Mouse (Mus musculus) forebrain, embryonic 14.5 days (tissue): ENCODE data around the gene Plxnd1. TPM values are rescaled to one million over a fixed set of nuclear protein-coding genes. Genes with fewer than 3 reads are reported as not detected.

ENCODE experiments used
- ATAC-seq: fragments of 200-750 bp; cut with Nextera tagmentation; 2 replicates; pipeline ENCODE4 v1.8.0; 2017; ENCODE audit warnings: mild to moderate bottlenecking, moderate library complexity
- DNase-seq: peaks from one replicate; pipeline ENCODE4 v3.0.0-alpha.2; 2015; ENCODE audit warnings: low spot score
- H3K27ac ChIP-seq: fragments of 300-500 bp; sonication (generic); 2 replicates; pipeline ENCODE4 v1.5.1; 2014; ENCODE audit warnings: low read depth, mild to moderate bottlenecking, control low read depth, low read length, moderate library complexity
- H3K27me3 ChIP-seq: fragments of 300-500 bp; sonication (generic); replicated peaks from 2 replicates; pipeline ENCODE4 v1.6.1; 2014; ENCODE audit warnings: low read length, control low read depth, mixed read lengths; ENCODE audit not compliant: control insufficient read depth, insufficient read depth
- H3K36me3 ChIP-seq: fragments of 300-500 bp; sonication (generic); 2 replicates; pipeline ENCODE4 v1.6.1; 2014; ENCODE audit warnings: low read length, control low read depth; ENCODE audit not compliant: control insufficient read depth, insufficient read depth
- H3K4me1 ChIP-seq: fragments of 300-500 bp; sonication (generic); 2 replicates; pipeline ENCODE4 v1.6.1; 2014; ENCODE audit warnings: antibody characterized with exemption, low read length, control low read depth; ENCODE audit not compliant: control insufficient read depth, insufficient read depth
- H3K4me2 ChIP-seq: fragments of 300-500 bp; sonication (generic); 2 replicates; pipeline ENCODE4 v1.6.1; 2014; ENCODE audit warnings: mild to moderate bottlenecking, control low read depth, low read length
- H3K4me3 ChIP-seq: fragments of 300-500 bp; sonication (generic); 2 replicates; pipeline ENCODE4 v1.5.1; 2014; ENCODE audit warnings: low read depth, low read length, control low read depth
- H3K9ac ChIP-seq: fragments of 300-500 bp; sonication (generic); 2 replicates; pipeline ENCODE4 v1.6.1; 2014; ENCODE audit warnings: mild to moderate bottlenecking, low read length, control low read depth, moderate library complexity
- H3K9me3 ChIP-seq: fragments of 300-500 bp; sonication (generic); replicated peaks from 2 replicates; pipeline ENCODE4 v1.6.1; 2016; ENCODE audit warnings: low read length, control low read depth, mixed read lengths; ENCODE audit not compliant: control insufficient read depth
- WGBS: fragments of 180-500 bp; shearing (Covaris S2); extraction: QIAGEN DNeasy Blood & Tissue Kit; methylation state at CpG from one replicate; pipeline ENCODE4 v1.1.7; 2014; 5-methylcytosine and 5-hydroxymethylcytosine counted together
- polyA plus RNA-seq: library from polyadenylated mRNA; unstranded; fragments of >200 nt; fragmentation: Nextera tagmentation; extraction: Ambion mirVana; gene quantifications from 2 replicates; pipeline ENCODE4 v1.2.1, GENCODE M21; 2014

Gene Plxnd1
- polyA plus RNA-seq, 1 experiment from 2014 or later = 19.6 TPM

DNA sequence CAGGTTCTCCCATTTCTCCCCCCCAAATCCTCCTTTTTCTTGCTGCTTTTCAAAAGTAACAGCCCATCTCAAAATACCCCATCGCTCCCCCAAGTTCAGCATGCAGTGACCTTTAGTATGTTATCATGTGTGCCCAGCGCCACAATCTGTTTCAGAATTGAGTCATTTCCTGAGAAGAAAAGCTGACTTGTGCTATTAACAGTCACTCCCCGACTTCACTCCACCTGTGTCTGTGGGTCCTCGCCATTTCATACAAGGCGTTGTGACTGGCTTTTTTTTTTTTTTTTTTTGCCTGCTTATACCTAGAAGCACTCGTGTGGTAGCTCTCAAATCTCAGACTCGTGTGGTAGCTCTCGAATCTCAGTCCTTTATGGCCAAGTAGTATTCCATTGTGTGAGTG is 49.2 kb downstream of the Plxnd1 start:
- Histone ChIP-seq H3K4me3 (no peak overlapping the region), H3K27ac (no peak overlapping the region), H3K9ac (no peak overlapping the region), H3K27me3 (no peaks in the 10 kb centered on the region), H3K36me3 (no peaks in the 10 kb centered on the region), H3K4me2 (no peak overlapping the region), H3K4me1 (no peaks in the 10 kb centered on the region), H3K9me3 (no peaks in the 10 kb centered on the region)
- no peak for DNase-seq
- no peak for ATAC-seq
- WGBS = 82% methylated on average over 8 of the region's 8 CpGs

DNA sequence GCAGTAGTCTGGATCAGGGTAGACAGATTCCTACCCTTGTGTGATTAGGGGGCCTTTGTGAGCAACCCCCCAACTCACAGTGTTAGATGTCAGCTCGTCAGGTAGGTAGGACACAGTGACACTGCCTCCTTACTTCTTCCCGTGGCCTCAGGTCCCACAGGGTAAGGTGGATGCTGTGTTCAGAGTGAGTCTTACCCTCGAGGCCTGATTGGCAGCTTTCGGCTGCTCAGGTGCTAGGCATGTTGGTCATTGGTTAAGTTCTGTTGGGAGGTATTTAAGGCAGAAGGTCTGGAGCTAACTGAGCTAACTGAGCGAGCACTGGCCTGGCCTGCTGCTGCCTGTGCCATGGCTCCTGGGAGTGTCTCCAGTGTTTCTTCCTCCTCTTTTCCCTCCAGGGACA is 50.2 kb downstream of the Plxnd1 start, which contains the start of gene H1foo:
H1foo (plus strand) TSS at position 301 of the 400 bp plus-strand sequence.
- Histone ChIP-seq H3K36me3 (no peaks in the 10 kb centered on the region), H3K27ac (no peak within 1 kb of the TSS), H3K9ac (no peak within 1 kb of the TSS), H3K27me3 (no peaks in the 10 kb centered on the region), H3K4me1 (no peaks in the 10 kb centered on the region), H3K4me3 (no peak within 1 kb of the TSS), H3K9me3 (no peaks in the 10 kb centered on the region), H3K4me2 (no peak within 1 kb of the TSS)
- DNase-seq (no peak), ATAC-seq (no peak)
- 81% methylated on average over 5 of the region's 5 CpGs for WGBS

DNA sequence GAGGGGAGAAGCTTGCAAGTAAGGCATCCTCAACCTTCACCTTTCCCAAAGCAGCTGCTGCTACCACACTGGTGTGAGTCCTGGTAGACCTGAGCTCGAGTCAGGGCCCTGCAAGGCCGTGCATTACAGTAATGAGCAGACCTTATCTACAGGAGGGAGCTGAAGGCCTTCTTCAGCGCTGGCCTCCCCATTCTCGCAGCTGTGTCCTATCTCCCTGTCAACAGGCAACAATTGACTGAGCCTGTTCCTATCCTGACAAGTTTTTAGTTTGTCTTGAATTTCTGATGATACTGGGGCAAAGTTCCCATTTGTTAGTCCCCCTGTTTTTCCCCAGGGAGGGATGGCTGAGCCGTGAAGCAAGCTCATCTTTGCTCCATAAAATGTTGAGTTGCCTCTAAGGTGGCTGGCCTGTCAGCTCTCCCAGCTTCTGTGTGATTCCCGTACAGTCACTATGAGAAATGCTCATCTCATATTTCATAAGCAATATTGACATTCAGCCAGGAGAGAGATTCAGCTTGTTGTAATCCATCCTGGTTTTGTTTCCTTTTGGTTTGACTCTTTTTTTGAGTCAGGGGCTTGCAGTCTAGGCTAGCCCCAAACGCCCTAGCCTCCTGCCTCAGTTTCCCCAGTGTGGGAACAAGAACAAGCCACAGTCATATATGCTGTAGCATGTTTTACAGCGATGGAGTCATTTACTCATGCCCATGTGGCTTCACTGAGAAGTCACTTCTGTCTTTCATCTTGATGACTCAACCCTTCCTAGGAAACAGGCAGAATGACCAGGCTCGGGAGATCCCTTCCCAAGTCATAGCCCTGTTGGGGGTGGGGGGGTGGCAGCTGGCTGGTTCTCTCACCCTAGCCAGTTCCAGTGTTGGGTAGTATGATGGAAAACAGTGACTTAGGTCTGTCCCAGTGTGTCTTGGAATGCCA is 51.0 kb downstream of the Plxnd1 start:
- Histone ChIP-seq H3K27me3 (no peaks in the 10 kb centered on the region), H3K4me3 (no peak overlapping the region), H3K27ac (no peak overlapping the region), H3K9me3 (no peaks in the 10 kb centered on the region), H3K9ac (no peak overlapping the region), H3K36me3 (no peaks in the 10 kb centered on the region), H3K4me2 (no peak overlapping the region), H3K4me1 (no peaks in the 10 kb centered on the region)
- DNase-seq (no peak), ATAC-seq (no peak)
- 79% methylated on average over 9 of the region's 9 CpGs for WGBS

DNA sequence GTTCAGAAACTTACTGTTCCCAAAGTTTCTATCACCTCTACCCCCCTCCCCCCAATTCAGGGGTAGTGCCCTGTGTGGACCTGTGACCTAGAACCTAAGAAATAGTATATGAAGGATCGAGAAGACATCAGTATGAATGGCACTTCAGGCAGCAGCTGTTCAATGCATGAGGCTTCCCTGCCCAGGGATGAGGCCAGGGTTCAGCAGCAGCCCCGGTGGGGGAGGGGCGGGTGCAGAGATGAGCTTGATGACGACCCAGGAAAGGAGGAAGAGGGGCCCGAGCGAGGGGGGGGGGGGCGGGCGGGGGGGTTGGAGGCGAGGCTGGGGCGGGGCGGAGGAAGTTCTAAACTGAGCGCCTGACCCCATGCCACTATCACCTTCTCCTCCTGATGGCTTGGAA is 53.7 kb downstream of the Plxnd1 start:
- Histone ChIP-seq H3K36me3 (no peaks in the 10 kb centered on the region), H3K27me3 (no peaks in the 10 kb centered on the region), H3K4me1 (no peaks in the 10 kb centered on the region), H3K4me3 (no peak overlapping the region), H3K27ac (no peak overlapping the region), H3K9ac (no peak overlapping the region), H3K4me2 (no peak overlapping the region), H3K9me3 (peaks cover 6% of the 10 kb centered on the region)
- 20% methylated on average over 9 of the region's 12 CpGs for WGBS
- no peak for DNase-seq
- ATAC-seq = no peak

- Histone ChIP-seq H3K27me3 (no peaks in the 10 kb centered on the region), H3K9ac (no peak overlapping the region), H3K4me3 (no peak overlapping the region), H3K27ac (no peak overlapping the region), H3K4me2 (no peak overlapping the region), H3K36me3 (no peaks in the 10 kb centered on the region), H3K4me1 (no peaks in the 10 kb centered on the region), H3K9me3 (peaks cover 6% of the 10 kb centered on the region)
- DNase-seq (no peak), ATAC-seq (no peak)
- whole genome bisulfite sequencing = 78% methylated on average over 1 of the region's 1 CpGs
These were observed 54.2 kb downstream of the Plxnd1 start for GRCm38 (mm10) chr6:115940603-115941002.

DNA sequence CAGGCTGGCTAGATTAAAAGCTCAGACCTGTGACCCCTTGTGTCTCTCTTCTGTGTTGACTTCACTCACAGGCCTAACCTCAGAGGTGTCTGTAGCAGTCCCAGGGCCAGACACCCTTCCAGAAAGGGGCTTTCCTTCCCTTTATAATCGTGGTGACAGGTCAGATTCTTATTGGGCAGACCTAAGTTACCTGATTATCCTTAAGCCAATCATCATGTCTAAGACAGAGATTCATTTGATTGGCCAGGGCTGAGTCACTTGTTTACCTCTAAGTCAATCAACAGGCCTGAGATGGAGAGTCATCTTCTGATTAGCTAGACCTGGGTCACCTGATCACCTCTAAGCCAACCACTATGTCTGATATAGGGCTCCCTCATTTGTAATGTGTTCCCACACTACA is 56.0 kb downstream of the Plxnd1 start:
- no peak for ATAC-seq
- WGBS = 70% methylated on average over 1 of the region's 1 CpGs
- DNase-seq = no peak

GRCm38 (mm10) chr6:115938011-115938410 is 56.8 kb downstream of the Plxnd1 start:
- Histone ChIP-seq H3K4me1 (no peaks in the 10 kb centered on the region), H3K36me3 (no peaks in the 10 kb centered on the region), H3K9ac (no peak overlapping the region), H3K4me3 (no peak overlapping the region), H3K4me2 (no peak overlapping the region), H3K9me3 (peaks cover 6% of the 10 kb centered on the region), H3K27ac (no peak overlapping the region), H3K27me3 (no peaks in the 10 kb centered on the region)
- ATAC-seq = no peak
- WGBS = 89% methylated on average over 2 of the region's 2 CpGs
- no peak for DNase-seq

More for the DNA sequence above, 56.0 kb downstream of the Plxnd1 start:
- Histone ChIP-seq H3K27me3 (no peaks in the 10 kb centered on the region), H3K36me3 (no peaks in the 10 kb centered on the region), H3K4me1 (no peaks in the 10 kb centered on the region), H3K4me2 (no peak overlapping the region), H3K9me3 (peaks cover 6% of the 10 kb centered on the region), H3K27ac (no peak overlapping the region), H3K9ac (no peak overlapping the region), H3K4me3 (no peak overlapping the region)

GRCm38 (mm10) chr6:115935544-115935943 is 59.3 kb downstream of the Plxnd1 start:
- Histone ChIP-seq H3K9ac (no peak overlapping the region), H3K4me2 (no peak overlapping the region), H3K4me3 (no peak overlapping the region), H3K27ac (no peak overlapping the region), H3K36me3 (no peaks in the 10 kb centered on the region), H3K4me1 (no peaks in the 10 kb centered on the region), H3K9me3 (peaks cover 6% of the 10 kb centered on the region), H3K27me3 (no peaks in the 10 kb centered on the region)
- DNase-seq (no peak), ATAC-seq (no peak)
- WGBS = 83% methylated on average over 8 of the region's 8 CpGs

- Histone ChIP-seq H3K9ac (no peak overlapping the region), H3K36me3 (no peaks in the 10 kb centered on the region), H3K4me1 (peaks cover 5% of the 10 kb centered on the region), H3K4me2 (no peak overlapping the region), H3K9me3 (no peaks in the 10 kb centered on the region), H3K27me3 (no peaks in the 10 kb centered on the region), H3K4me3 (no peak overlapping the region), H3K27ac (no peak overlapping the region)
- DNase-seq = no peak
- no peak for ATAC-seq
- WGBS = 94% methylated on average over 3 of the region's 3 CpGs
These were observed 62.4 kb downstream of the Plxnd1 start for GRCm38 (mm10) chr6:115932391-115932790.
